Mouse (Mus musculus): ENCODE measurements around the gene Pim3.
"Not testable (repeated sequence)": the region's sequence is repeated elsewhere in the genome, so short reads cannot be mapped to it uniquely, and the experiment has no call there.

Pim3 gene

GRCm38 (mm10) chr15:88861772-88862622 lies at the start of gene Pim3:
TSS of gene Pim3 (plus strand) at chr15:88862186.
- peak; percentile 97 for DNase-seq

- DNase-seq = no peak
Observed at GRCm38 (mm10) chr15:88813262-88813661, 48.7 kb upstream of the Pim3 start.

- not testable (repeated sequence) for DNase-seq
Observed at GRCm38 (mm10) chr15:88813873-88814272, 48.1 kb upstream of the Pim3 start.

GRCm38 (mm10) chr15:88814411-88815047 lies 47.5 kb upstream of the Pim3 start:
- DNase-seq = no peak

- DNase-seq = no peak
Observed at GRCm38 (mm10) chr15:88815196-88815700, 46.7 kb upstream of the Pim3 start.

- DNase-seq = peak; percentile 100
Observed at GRCm38 (mm10) chr15:88819026-88819905, 42.7 kb upstream of the Pim3 start, which contains the start of the genes Alg12 and Creld2. TSS of gene Alg12 (minus strand) at chr15:88819318. TSS of gene Creld2 (plus strand) at chr15:88819646.

GRCm38 (mm10) chr15:88819906-88820303 lies 42.1 kb upstream of the Pim3 start:
- no peak for DNase-seq

GRCm38 (mm10) chr15:88821403-88821802 lies 40.6 kb upstream of the Pim3 start:
- DNase-seq = no peak

GRCm38 (mm10) chr15:88822513-88822912 lies 39.5 kb upstream of the Pim3 start:
- DNase-seq = no peak

GRCm38 (mm10) chr15:88823376-88823775 lies 38.6 kb upstream of the Pim3 start:
- DNase-seq = no peak

GRCm38 (mm10) chr15:88827466-88827865 lies 34.5 kb upstream of the Pim3 start:
- no peak for DNase-seq

GRCm38 (mm10) chr15:88827991-88828799 lies 33.8 kb upstream of the Pim3 start:
- DNase-seq = peak; percentile 79

GRCm38 (mm10) chr15:88828800-88829705 lies 32.9 kb upstream of the Pim3 start:
- DNase-seq = peak; percentile 93

- no peak for DNase-seq
Observed at GRCm38 (mm10) chr15:88829791-88830440, 32.1 kb upstream of the Pim3 start.

- no peak for DNase-seq
Observed at GRCm38 (mm10) chr15:88830696-88831095, 31.3 kb upstream of the Pim3 start.

- DNase-seq = peak; percentile 63
Observed at GRCm38 (mm10) chr15:88831482-88831881, 30.5 kb upstream of the Pim3 start.

GRCm38 (mm10) chr15:88832536-88832935 lies 29.4 kb upstream of the Pim3 start:
- DNase-seq = no peak

- DNase-seq = no peak
Observed at GRCm38 (mm10) chr15:88836031-88836430, 26.0 kb upstream of the Pim3 start.

- no peak for DNase-seq
Observed at GRCm38 (mm10) chr15:88836571-88836970, 25.4 kb upstream of the Pim3 start.

Data from lung, postnatal 10 days (tissue).